Mouse (Mus musculus) neural tube, embryonic 12.5 days (tissue): ENCODE data around the gene Rnf223. TPM values are rescaled to one million over a fixed set of nuclear protein-coding genes. Genes with fewer than 3 reads are reported as not detected.
"Not testable (repeated sequence)": the region's sequence is repeated elsewhere in the genome, so short reads cannot be mapped to it uniquely, and the experiment has no call there.

Experiments used
- ATAC-seq: fragments of 200-750 bp; cut with Nextera tagmentation; 2 replicates; pipeline ENCODE4 v1.8.0; 2017; ENCODE audit warnings: low read depth, mild to moderate bottlenecking, moderate TSS enrichment, moderate library complexity; ENCODE audit not compliant: low FRiP score
- H3K27ac ChIP-seq: fragments of 300-500 bp; sonication (generic); 2 replicates; pipeline ENCODE4 v1.5.1; 2016
- H3K27me3 ChIP-seq: fragments of 300-500 bp; sonication (generic); replicated peaks from 2 replicates; pipeline ENCODE4 v1.6.1; 2016; ENCODE audit warnings: mild to moderate bottlenecking
- H3K36me3 ChIP-seq: fragments of 300-500 bp; sonication (generic); 2 replicates; pipeline ENCODE4 v1.6.1; 2016; ENCODE audit warnings: mild to moderate bottlenecking
- H3K4me1 ChIP-seq: fragments of 300-500 bp; sonication (generic); 2 replicates; pipeline ENCODE4 v1.6.1; 2016
- H3K4me2 ChIP-seq: fragments of 300-500 bp; sonication (generic); replicated peaks from 2 replicates; pipeline ENCODE4 v1.6.1; 2016; ENCODE audit warnings: mild to moderate bottlenecking
- H3K4me3 ChIP-seq: fragments of 300-500 bp; sonication (generic); 2 replicates; pipeline ENCODE4 v1.5.1; 2016
- H3K9ac ChIP-seq: fragments of 300-500 bp; sonication (generic); 2 replicates; pipeline ENCODE4 v1.6.1; 2016; ENCODE audit warnings: mild to moderate bottlenecking
- H3K9me3 ChIP-seq: fragments of 300-500 bp; sonication (generic); 2 replicates; pipeline ENCODE4 v1.6.1; 2016; ENCODE audit warnings: mild to moderate bottlenecking
- WGBS: fragments of 180-500 bp; shearing (Covaris S2); methylation state at CpG from one replicate; pipeline ENCODE4 v1.1.7; 2016; 5-methylcytosine and 5-hydroxymethylcytosine counted together
- polyA plus RNA-seq: library from polyadenylated mRNA; unstranded; fragments of >200 nt; fragmentation: Nextera tagmentation; extraction: Ambion mirVana; gene quantifications from 2 replicates; pipeline ENCODE4 v1.2.1, GENCODE M21; 2016

Gene Rnf223
- polyA plus RNA-seq, 1 experiment from 2014 or later = 0.52 TPM

- Histone ChIP-seq H3K27ac (no peak overlapping the region), H3K4me3 (no peak overlapping the region), H3K9me3 (no peaks in the 10 kb centered on the region), H3K36me3 (no peaks in the 10 kb centered on the region), H3K27me3 (no peaks in the 10 kb centered on the region), H3K4me1 (no peaks in the 10 kb centered on the region), H3K9ac (no peak overlapping the region), H3K4me2 (no peak overlapping the region)
- WGBS = 94% methylated on average over 13 of the region's 13 CpGs
- ATAC-seq = no peak
Observed at GRCm38 (mm10) chr4:156135112-156135511, 4.8 kb downstream of the Rnf223 start.

GRCm38 (mm10) chr4:156135801-156136200 lies 5.5 kb downstream of the Rnf223 start:
- Histone ChIP-seq H3K4me1 (no peaks in the 10 kb centered on the region), H3K9ac (no peak overlapping the region), H3K27me3 (no peaks in the 10 kb centered on the region), H3K36me3 (no peaks in the 10 kb centered on the region), H3K4me2 (no peak overlapping the region), H3K27ac (no peak overlapping the region), H3K4me3 (no peak overlapping the region), H3K9me3 (no peaks in the 10 kb centered on the region)
- 95% methylated on average over 14 of the region's 14 CpGs for WGBS
- ATAC-seq = no peak

GRCm38 (mm10) chr4:156136285-156137100 lies 6.2 kb downstream of the Rnf223 start:
- Histone ChIP-seq H3K9ac (no peak overlapping the region), H3K4me3 (no peak overlapping the region), H3K27ac (no peak overlapping the region), H3K4me1 (no peaks in the 10 kb centered on the region), H3K4me2 (no peak overlapping the region), H3K9me3 (no peaks in the 10 kb centered on the region), H3K36me3 (no peaks in the 10 kb centered on the region), H3K27me3 (no peaks in the 10 kb centered on the region)
- ATAC-seq = no peak
- WGBS = 95% methylated on average over 30 of the region's 30 CpGs

- 92% methylated on average over 10 of the region's 10 CpGs for WGBS
- not testable (repeated sequence) for H3K27ac ChIP-seq, H3K4me3 ChIP-seq, H3K9me3 ChIP-seq, ATAC-seq, H3K4me2 ChIP-seq, H3K9ac ChIP-seq, H3K27me3 ChIP-seq, H3K36me3 ChIP-seq, H3K4me1 ChIP-seq
Observed at GRCm38 (mm10) chr4:156150887-156151286, 20.6 kb downstream of the Rnf223 start.

GRCm38 (mm10) chr4:156154771-156155170 lies 24.5 kb downstream of the Rnf223 start:
- ATAC-seq = no peak

GRCm38 (mm10) chr4:156166477-156166876 lies 36.2 kb downstream of the Rnf223 start:
- peaks cover 98% of the 10 kb centered on the region for H3K36me3 ChIP-seq
- H3K27me3 ChIP-seq = no peaks in the 10 kb centered on the region
- H3K4me2 ChIP-seq = no peak overlapping the region
- ATAC-seq = no peak
- peaks cover 13% of the 10 kb centered on the region for H3K9me3 ChIP-seq
- H3K4me1 ChIP-seq = no peaks in the 10 kb centered on the region
- no peak overlapping the region for H3K27ac ChIP-seq
- H3K9ac ChIP-seq = no peak overlapping the region
- no peak overlapping the region for H3K4me3 ChIP-seq
- 96% methylated on average over 9 of the region's 9 CpGs for WGBS

More at GRCm38 (mm10) chr4:156154771-156155170, 24.5 kb downstream of the Rnf223 start:
- H3K27me3 ChIP-seq = no peaks in the 10 kb centered on the region
- H3K36me3 ChIP-seq = no peaks in the 10 kb centered on the region
- no peak overlapping the region for H3K4me3 ChIP-seq
- no peak overlapping the region for H3K4me2 ChIP-seq
- H3K9me3 ChIP-seq = peaks cover 13% of the 10 kb centered on the region
- 96% methylated on average over 3 of the region's 3 CpGs for WGBS
- H3K9ac ChIP-seq = no peak overlapping the region
- H3K4me1 ChIP-seq = no peaks in the 10 kb centered on the region
- H3K27ac ChIP-seq = no peak overlapping the region

GRCm38 (mm10) chr4:156168611-156169010 lies 38.3 kb downstream of the Rnf223 start:
- H3K36me3 ChIP-seq = peaks cover 100% of the 10 kb centered on the region
- no peaks in the 10 kb centered on the region for H3K4me1 ChIP-seq
- H3K4me3 ChIP-seq = no peak overlapping the region
- no peaks in the 10 kb centered on the region for H3K27me3 ChIP-seq
- H3K9me3 ChIP-seq = no peaks in the 10 kb centered on the region
- no peak overlapping the region for H3K9ac ChIP-seq
- WGBS = 94% methylated on average over 8 of the region's 8 CpGs
- H3K4me2 ChIP-seq = no peak overlapping the region
- no peak overlapping the region for H3K27ac ChIP-seq
- ATAC-seq = no peak

GRCm38 (mm10) chr4:156169129-156169528 lies 38.8 kb downstream of the Rnf223 start:
- no peak for ATAC-seq
- Histone ChIP-seq H3K27ac (no peak overlapping the region), H3K9ac (no peak overlapping the region), H3K4me1 (no peaks in the 10 kb centered on the region), H3K9me3 (no peaks in the 10 kb centered on the region), H3K27me3 (no peaks in the 10 kb centered on the region), H3K4me3 (no peak overlapping the region), H3K4me2 (no peak overlapping the region), H3K36me3 (peaks cover 100% of the 10 kb centered on the region)
- WGBS = 97% methylated on average over 10 of the region's 10 CpGs

GRCm38 (mm10) chr4:156171828-156172227 lies 41.5 kb downstream of the Rnf223 start:
- no peak for ATAC-seq
- H3K4me3 ChIP-seq = no peak overlapping the region
- H3K9me3 ChIP-seq = no peaks in the 10 kb centered on the region
- H3K4me2 ChIP-seq = no peak overlapping the region
- no peak overlapping the region for H3K27ac ChIP-seq
- H3K4me1 ChIP-seq = no peaks in the 10 kb centered on the region
- H3K9ac ChIP-seq = no peak overlapping the region
- no peaks in the 10 kb centered on the region for H3K27me3 ChIP-seq
- H3K36me3 ChIP-seq = peaks cover 100% of the 10 kb centered on the region
- WGBS = 96% methylated on average over 11 of the region's 11 CpGs

- H3K4me2 ChIP-seq = no peak overlapping the region
- peaks cover 98% of the 10 kb centered on the region for H3K36me3 ChIP-seq
- 96% methylated on average over 9 of the region's 9 CpGs for WGBS
- no peaks in the 10 kb centered on the region for H3K27me3 ChIP-seq
- no peak for ATAC-seq
- H3K4me1 ChIP-seq = peaks cover 15% of the 10 kb centered on the region
- no peak overlapping the region for H3K4me3 ChIP-seq
- H3K9me3 ChIP-seq = no peaks in the 10 kb centered on the region
- no peak overlapping the region for H3K9ac ChIP-seq
- H3K27ac ChIP-seq = no peak overlapping the region
Observed at GRCm38 (mm10) chr4:156177630-156178029, 47.3 kb downstream of the Rnf223 start.

Other genes starting within 250 kb of the Rnf223 start
- gene Pusl1, start 238.7 kb upstream of the Rnf223 start, polyA plus RNA-seq = 46.6 and 52.0 TPM in 2 replicates
- gene Acap3, start 238.7 kb upstream of the Rnf223 start, polyA plus RNA-seq = 65.5 and 68.0 TPM in 2 replicates
- gene Ube2j2, start 186.7 kb upstream of the Rnf223 start, polyA plus RNA-seq = 159 and 167 TPM in 2 replicates
- 17.2 and 19.0 TPM in 2 replicates for gene C1qtnf12, start 168.2 kb upstream of the Rnf223 start, polyA plus RNA-seq
- gene B3galt6, start 137.9 kb upstream of the Rnf223 start, polyA plus RNA-seq = 20.2 and 20.6 TPM in 2 replicates
- 129 and 133 TPM in 2 replicates for gene Sdf4, start 137.6 kb upstream of the Rnf223 start, polyA plus RNA-seq
- 0.52 and 0.81 TPM in 2 replicates for gene Tnfrsf4, start 116.7 kb upstream of the Rnf223 start, polyA plus RNA-seq
- gene Tnfrsf18, start 104.3 kb upstream of the Rnf223 start, polyA plus RNA-seq = 1.6 and 2.0 TPM in 2 replicates
- gene Ttll10, start 71.1 kb upstream of the Rnf223 start, polyA plus RNA-seq = 0.20 TPM in 1 of 2 replicates, not detected in the other
- gene 9430015G10Rik, start 20.5 kb upstream of the Rnf223 start, polyA plus RNA-seq = 42.4 and 45.6 TPM in 2 replicates
- gene Agrn, start 67.0 kb downstream of the Rnf223 start, polyA plus RNA-seq = 149 and 165 TPM in 2 replicates
- 0.89 and 1.6 TPM in 2 replicates for gene Isg15, start 70.3 kb downstream of the Rnf223 start, polyA plus RNA-seq
- gene AW011738, start 72.8 kb downstream of the Rnf223 start, polyA plus RNA-seq = 6.8 and 7.0 TPM in 2 replicates
- 1.7 and 2.0 TPM in 2 replicates for gene Perm1, start 85.4 kb downstream of the Rnf223 start, polyA plus RNA-seq
- gene Plekhn1, start 104.3 kb downstream of the Rnf223 start, polyA plus RNA-seq = 27.3 and 29.0 TPM in 2 replicates
- gene Noc2l, start 105.5 kb downstream of the Rnf223 start, polyA plus RNA-seq = 74.0 and 74.5 TPM in 2 replicates
- gene Samd11, start 125.1 kb downstream of the Rnf223 start, polyA plus RNA-seq = 2.6 and 2.9 TPM in 2 replicates
- not detected in 2 replicates for gene Vmn2r-ps159, start 200.6 kb downstream of the Rnf223 start, polyA plus RNA-seq